Mouse (Mus musculus) heart, postnatal 0 days (tissue): ENCODE measurements at regions not wholly inside any gene's neighbourhood (a gene's known extent, or its start where the extent isn't known, plus 50 kb on each side); places are given as distances from the start of the nearest gene placed in this dataset.

Experiments used
- CTCF ChIP-seq: IDR thresholded peaks from 2 replicates; pipeline ENCODE4 v1.5.1; 2016; ENCODE audit warnings: antibody characterized with exemption, control low read depth, low read depth
- EP300 ChIP-seq: IDR thresholded peaks from 2 replicates; pipeline ENCODE4 v1.6.1; 2016; ENCODE audit warnings: antibody characterized with exemption, low read depth

- TF ChIP-seq EP300 (no peak), CTCF (no peak)
Measured at GRCm38 (mm10) chr7:64018107-64018506, 79.4 kb upstream of the Klf13 start.
